Mouse (Mus musculus) cerebral cortex, adult 2 months (tissue): ENCODE measurements around the gene Enpp1.

Experiments
- WGBS: fragments of 180-500 bp; shearing (Covaris S2); methylation state at CpG from one replicate; pipeline ENCODE4 v1.1.7; 2018; 5-methylcytosine and 5-hydroxymethylcytosine counted together

Enpp1 gene

GRCm38 (mm10) chr10:24596869-24597339 lies 115.1 kb downstream of the Enpp1 start:
- 42% methylated on average over 7 of the region's 7 CpGs for WGBS

- 28% methylated on average over 31 of the region's 31 CpGs for WGBS
Observed at GRCm38 (mm10) chr10:24596003-24596868, 115.7 kb downstream of the Enpp1 start.

- WGBS, result under 1% methylated on average over 53 of the region's 53 CpGs
Observed at GRCm38 (mm10) chr10:24595250-24596002, 116.5 kb downstream of the Enpp1 start, which contains the start of gene Ccn2. TSS of gene Ccn2 (plus strand) at chr10:24595442.

- WGBS, result 90% methylated on average over 4 of the region's 4 CpGs
Observed at GRCm38 (mm10) chr10:24593556-24593955, 118.4 kb downstream of the Enpp1 start.

- WGBS, result 66% methylated on average over 7 of the region's 7 CpGs
Observed at GRCm38 (mm10) chr10:24592969-24593368, 119.0 kb downstream of the Enpp1 start.

GRCm38 (mm10) chr10:24592318-24592717 lies 119.6 kb downstream of the Enpp1 start:
- WGBS, result 80% methylated on average over 2 of the region's 2 CpGs

- WGBS, result 67% methylated on average over 5 of the region's 5 CpGs
Observed at GRCm38 (mm10) chr10:24591741-24592140, 120.2 kb downstream of the Enpp1 start.

GRCm38 (mm10) chr10:24591136-24591535 lies 120.8 kb downstream of the Enpp1 start:
- WGBS, result 22% methylated on average over 4 of the region's 4 CpGs

GRCm38 (mm10) chr10:24590546-24590945 lies 121.4 kb downstream of the Enpp1 start:
- 71% methylated on average over 4 of the region's 4 CpGs for WGBS

- 83% methylated on average over 9 of the region's 9 CpGs for WGBS
Observed at GRCm38 (mm10) chr10:24589238-24589637, 122.7 kb downstream of the Enpp1 start.

- WGBS, result 77% methylated on average over 4 of the region's 4 CpGs
Observed at GRCm38 (mm10) chr10:24588824-24589223, 123.1 kb downstream of the Enpp1 start.
